Mouse (Mus musculus) layer of hippocampus, adult 11-12 months (tissue): ENCODE measurements around the gene Shc3.

Source experiments
- DNase-seq: peaks from one replicate; pipeline ENCODE4 v3.0.0; 2022; ENCODE audit warnings: low spot score

Shc3 gene

GRCm38 (mm10) chr13:51480341-51481011 lies 88.7 kb downstream of the Shc3 start:
- no peak for DNase-seq

- peak; percentile 12 for DNase-seq
Measured at GRCm38 (mm10) chr13:51479826-51480225, 89.4 kb downstream of the Shc3 start.

GRCm38 (mm10) chr13:51476991-51477390 lies 92.2 kb downstream of the Shc3 start:
- DNase-seq, result no peak

GRCm38 (mm10) chr13:51468697-51469250 lies 100.4 kb downstream of the Shc3 start:
- no peak for DNase-seq

- no peak for DNase-seq
Measured at GRCm38 (mm10) chr13:51466117-51466841, 102.9 kb downstream of the Shc3 start.

DNA sequence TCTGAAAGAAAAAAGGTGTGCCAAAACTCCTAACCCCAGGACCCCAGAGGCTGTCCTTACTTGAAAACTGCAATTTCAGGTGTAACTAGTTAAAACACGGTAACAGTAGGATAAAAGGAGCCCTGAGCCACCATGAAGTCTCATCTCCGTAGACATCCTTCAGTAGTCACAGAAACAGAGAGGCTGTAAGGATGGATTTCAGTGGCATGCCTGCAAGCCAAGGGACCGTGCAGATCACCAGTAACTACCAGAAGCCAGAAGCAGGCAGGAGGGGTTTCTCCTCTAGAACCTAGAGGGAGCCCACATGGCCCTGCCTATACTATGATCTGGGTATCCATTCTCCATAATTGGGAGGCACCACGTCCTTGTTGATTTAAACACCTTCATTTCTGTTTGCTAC lies 104.9 kb downstream of the Shc3 start:
- no peak for DNase-seq

GRCm38 (mm10) chr13:51456190-51456878 lies 112.9 kb downstream of the Shc3 start:
- DNase-seq, result no peak

DNA sequence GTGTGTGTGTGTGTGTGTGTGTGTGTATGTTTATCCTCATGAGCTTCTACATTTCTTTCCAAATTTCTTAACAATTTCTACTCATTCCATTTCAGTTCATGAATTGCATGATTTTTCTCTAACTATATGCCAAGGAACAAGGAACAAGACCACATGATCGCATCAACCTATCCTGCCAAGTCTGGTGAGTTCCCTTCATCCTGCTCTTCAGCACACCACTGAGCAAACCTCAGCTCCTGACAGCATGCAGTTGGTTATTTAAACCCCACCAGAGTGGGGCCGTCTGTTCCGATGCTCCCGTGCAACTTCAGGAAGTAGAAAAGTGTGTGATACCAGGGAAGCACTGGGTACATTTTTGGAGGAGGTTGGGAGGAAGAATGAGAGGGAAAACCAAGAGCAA lies 122.7 kb downstream of the Shc3 start:
- no peak for DNase-seq

DNA sequence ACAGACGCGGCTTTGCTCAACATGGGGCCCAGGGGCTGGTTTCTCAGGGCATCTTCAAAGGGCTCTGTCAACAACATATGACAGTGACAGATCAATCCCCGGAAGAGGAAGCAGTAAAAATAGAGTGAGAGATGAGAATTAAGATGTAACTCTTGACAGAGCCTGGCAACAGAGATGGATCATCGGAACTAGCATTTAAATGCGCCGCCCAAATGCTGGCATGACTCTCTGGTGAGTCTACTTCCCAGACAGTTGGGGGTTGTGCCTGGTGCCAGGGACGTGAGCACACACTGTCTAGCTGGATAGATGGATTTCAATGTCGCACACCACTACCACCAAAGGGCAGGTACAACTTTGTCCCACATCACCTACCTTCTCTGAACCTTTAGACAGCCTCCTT lies 126.3 kb downstream of the Shc3 start:
- DNase-seq, result no peak

GRCm38 (mm10) chr13:51437105-51438085 lies 131.8 kb downstream of the Shc3 start:
- no peak for DNase-seq

- DNase-seq, result no peak
Measured at GRCm38 (mm10) chr13:51435146-51435545, 134.1 kb downstream of the Shc3 start.

DNA sequence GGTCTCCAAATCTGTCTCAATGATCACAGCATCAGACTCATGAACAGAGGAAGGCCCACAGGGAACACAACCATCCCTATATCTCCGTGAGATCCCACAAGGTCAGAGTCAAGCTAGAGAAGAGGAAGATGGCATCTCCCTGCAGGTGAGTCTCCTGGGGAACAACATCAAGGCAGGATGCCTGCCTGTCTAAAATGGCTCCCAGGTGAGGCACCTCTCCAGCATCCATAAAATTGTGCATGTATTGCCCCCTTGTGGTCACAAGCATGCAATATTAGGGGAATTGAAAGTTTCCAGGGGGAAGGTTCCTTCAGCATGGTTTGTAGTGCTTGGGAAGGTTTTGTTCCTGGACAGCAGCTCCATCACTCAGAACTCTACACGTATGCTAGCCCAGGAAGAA lies 134.8 kb downstream of the Shc3 start:
- no peak for DNase-seq

DNA sequence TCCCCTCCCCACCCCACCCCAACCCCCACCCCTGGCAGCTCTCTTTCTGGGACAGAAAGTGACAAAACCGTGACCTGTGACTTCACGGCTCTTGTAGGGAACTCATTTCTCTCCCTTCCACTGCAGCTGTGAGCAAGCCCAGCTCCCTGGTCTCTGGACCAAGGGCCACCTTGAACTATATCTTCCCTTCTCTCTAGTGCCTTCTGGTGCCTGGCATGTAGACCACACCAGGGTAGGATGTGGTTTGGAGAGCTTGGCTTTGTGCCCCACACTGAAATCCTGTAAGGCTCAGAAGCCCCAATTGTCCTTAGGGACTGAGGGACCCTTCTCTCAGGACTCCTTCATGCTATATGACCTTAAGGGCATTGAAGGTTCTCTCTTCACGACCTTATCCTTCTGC lies 135.8 kb downstream of the Shc3 start:
- no peak for DNase-seq

DNA sequence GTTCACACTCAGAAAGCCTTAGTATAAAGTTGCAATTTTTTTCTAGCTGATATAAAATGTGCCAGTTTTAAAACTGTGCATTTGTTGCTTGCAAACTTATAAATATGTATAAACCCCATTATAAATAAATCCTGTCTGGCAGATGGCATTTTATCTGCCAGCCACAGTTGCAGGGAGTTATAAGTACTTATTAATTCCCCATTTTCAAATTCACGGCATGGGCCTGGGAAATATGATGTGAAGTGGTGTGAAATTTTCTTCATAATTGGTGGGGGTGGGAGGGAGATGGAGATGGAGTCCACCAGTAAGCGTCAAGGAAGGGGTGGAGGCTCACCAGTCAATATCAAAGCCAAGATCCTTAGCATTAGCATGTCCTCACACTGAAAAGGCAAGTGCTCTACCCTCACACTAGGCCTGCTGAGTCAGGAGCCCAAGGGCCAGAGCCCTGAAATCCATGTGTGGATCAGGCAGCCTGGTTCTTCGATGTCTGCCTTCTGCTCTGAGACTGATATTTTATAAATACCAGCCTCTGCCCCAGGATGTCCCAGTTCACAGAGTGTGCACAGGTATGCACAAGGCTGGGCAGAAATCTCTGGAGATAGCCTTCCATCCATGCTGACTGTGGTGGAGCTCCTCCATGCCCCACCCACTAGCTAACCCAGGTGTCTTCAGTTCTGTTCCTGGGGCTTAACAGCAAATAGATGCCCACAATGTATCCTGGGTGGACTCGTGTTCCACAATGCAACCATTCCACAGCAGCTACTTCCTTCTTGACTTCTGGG lies 143.4 kb downstream of the Shc3 start:
- no peak for DNase-seq

DNA sequence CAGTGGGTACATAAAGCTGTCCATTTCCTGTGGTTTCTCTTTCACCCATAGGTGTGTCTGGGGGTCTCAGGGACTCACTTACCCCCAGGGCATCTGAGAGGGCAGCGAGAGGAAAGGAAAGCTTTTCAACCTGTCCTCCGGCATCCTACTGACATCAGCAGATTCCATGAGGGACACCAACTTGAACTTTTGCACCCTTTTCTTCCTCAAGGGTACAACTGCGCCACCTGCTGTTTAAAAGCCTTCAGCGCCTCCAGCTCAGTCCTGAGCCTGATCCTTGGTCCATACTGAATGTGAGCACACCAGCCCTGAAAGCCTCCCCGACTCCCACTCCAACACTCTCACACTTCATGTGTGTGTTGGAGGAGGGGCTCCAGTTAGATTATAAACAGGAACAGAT lies 144.6 kb downstream of the Shc3 start:
- DNase-seq, result peak; percentile 61

GRCm38 (mm10) chr13:51423647-51424046 lies 145.6 kb downstream of the Shc3 start:
- DNase-seq, result no peak

DNA sequence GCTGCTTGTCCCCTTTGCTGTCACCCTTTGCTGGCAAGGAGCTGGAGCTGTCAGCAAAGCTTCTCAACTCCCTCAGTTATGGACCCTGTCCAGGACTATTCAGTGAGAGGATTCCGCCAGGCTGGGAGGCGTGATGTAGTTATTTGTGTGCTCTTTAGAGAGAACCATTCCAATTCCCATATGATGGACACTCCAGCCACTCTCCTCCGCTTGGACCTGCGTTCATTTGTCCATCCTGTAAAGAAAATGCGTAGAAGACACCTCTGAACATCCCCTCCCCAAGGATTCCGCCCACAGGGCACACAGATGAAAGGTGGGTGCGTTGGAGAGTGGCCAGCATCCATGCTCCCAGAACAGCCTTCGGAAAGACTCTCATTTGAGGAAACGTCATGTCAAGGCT lies 148.4 kb downstream of the Shc3 start:
- DNase-seq, result peak; percentile 34

DNA sequence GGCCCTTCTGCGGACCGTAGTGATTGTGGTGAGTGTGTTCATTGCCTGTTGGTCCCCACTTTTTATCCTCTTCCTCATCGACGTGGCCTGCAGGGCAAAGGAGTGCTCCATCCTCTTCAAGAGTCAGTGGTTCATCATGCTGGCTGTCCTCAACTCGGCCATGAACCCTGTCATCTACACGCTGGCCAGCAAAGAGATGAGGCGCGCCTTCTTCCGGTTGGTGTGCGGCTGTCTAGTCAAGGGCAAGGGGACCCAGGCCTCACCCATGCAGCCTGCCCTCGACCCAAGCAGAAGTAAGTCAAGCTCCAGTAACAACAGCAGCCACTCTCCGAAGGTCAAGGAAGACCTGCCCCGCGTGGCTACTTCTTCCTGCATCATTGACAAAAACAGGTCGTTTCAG lies 149.7 kb downstream of the Shc3 start:
- no peak for DNase-seq

DNA sequence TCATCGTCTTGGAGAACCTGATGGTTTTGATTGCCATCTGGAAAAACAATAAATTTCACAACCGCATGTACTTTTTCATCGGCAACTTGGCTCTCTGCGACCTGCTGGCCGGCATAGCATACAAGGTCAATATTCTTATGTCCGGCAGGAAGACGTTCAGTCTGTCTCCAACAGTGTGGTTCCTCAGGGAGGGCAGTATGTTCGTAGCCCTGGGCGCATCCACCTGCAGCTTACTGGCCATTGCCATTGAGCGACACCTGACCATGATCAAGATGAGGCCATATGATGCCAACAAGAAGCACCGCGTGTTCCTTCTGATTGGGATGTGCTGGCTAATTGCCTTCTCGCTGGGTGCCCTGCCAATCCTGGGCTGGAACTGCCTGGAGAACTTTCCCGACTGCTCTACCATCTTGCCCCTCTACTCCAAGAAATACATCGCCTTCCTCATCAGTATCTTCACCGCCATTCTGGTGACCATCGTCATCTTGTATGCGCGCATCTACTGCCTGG lies 150.2 kb downstream of the Shc3 start:
- DNase-seq, result peak; percentile 24

DNA sequence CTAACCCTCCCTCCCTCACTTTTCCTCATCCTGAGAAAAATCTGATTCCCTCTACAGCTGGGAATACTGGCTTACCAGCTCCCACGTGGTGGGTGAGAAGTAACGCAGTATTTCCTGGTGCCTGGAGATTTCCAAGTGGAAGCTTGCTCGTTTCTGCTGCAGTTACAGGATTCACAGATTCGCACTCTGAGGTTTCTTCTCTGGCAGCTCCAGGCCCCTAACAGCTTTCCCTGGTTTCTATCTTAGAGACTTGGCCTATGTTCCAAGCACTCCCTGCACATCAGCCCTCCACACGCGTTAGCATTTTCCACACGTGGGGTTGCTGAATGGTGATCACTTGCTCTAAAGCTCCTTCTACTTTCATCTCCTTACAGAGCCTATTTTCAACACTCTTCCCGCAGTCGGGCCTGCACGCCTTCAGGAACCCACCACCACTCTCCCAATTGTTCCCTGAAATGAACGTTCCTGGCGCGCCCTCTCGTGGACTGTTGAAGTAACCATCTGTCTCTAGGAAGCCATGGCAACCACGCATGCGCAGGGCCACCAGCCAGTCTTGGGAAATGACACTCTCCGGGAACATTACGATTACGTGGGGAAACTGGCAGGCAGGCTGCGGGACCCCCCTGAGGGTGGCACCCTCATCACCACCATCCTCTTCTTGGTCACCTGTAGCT lies 150.8 kb downstream of the Shc3 start:
- peak; percentile 96 for DNase-seq
